In the genomic region with DNA sequence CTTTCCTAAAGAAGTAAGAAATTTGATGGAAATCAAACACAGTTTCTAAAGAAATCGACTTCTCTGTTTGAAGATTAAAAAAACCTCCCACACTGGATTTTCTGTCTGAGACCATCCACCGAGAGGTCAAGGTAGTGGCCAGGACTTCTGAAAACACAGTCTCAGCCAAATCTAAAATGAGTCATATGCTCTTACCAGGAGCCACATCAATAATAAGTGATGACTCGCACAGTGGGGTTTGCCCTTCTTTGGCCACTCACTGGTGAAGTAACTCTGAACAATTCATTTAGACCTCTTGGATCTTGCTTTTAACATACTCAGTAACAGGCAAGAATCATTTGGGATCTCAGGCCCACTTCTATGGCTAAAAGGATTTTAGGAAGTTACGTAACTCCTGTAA, we compare ENCODE assay signal across 21 mouse cellular contexts. TPM values are rescaled to one million over a fixed set of nuclear protein-coding genes. Genes with fewer than 3 reads are reported as not detected.
A peak's percentile ranks its signal among the peaks of the same experiment; 100 is the strongest.
DNase-seq lines count a peak whose midpoint lies in the region; ATAC-seq lines count a peak whose summit lies in the region.
"Had no signal": no experiment of that assay in that cellular context is flagged by ENCODE, and none has a peak within 500 bp of the region (broad histone marks: within the 10 kb centered on the region; RNA-seq: fewer than 3 reads in every experiment).

No protein-coding gene starts in this region.

- ATAC-seq in megakaryocyte, adult 5-6 weeks (ENCODE audit: poor library complexity, severe bottlenecking): no peak
- ATAC-seq: forebrain, embryonic 14.5 days had no signal

- DNase-seq in adrenal gland, adult 2 months: peak; percentile 70
- DNase-seq in adrenal gland, adult 18-20 months (ENCODE audit: low spot score in 2 of 2): no peak
- peak; percentile 48 for DNase-seq in Muller cell, postnatal 12 days (ENCODE audit: inconsistent ontology term)
- DNase-seq in adrenal gland, postnatal 36 days: peak; percentile 46 to 59
- DNase-seq in heart, adult 8-10 months (ENCODE audit: low spot score): no peak
- no peak for DNase-seq in cerebellum, adult 9-11 months
- DNase-seq: B cell, adult 2 months; cerebellum, adult 18-20 months; cerebellum, postnatal 25 days; gastrocnemius, postnatal 14 days; heart, adult 11 months; heart, postnatal 4 days; kidney, adult 11 months; kidney, postnatal 14 days; lung, postnatal 36 days; right cerebral cortex, adult 18-20 months; spleen, adult 18-20 months; thymus, postnatal 14 days had no signal

RNA-seq across cellular contexts. Expression of gene Apbb2, which starts 23.6 kb away (rescaled TPM):
- 10 to 100 TPM; 58.3 to 76.7 TPM for total RNA-seq in adrenal gland, adult 2 months (2021)
- polyA plus RNA-seq in adrenal gland, adult 2 months (2012; rRNA removed): 8.4 and 20.0 TPM in 2 replicates
- total RNA-seq in adrenal gland, adult 18-20 months (2021): 10 to 100 TPM; 37.4 to 54.0 TPM
- 10 to 100 TPM; 69.0 to 71.7 TPM for total RNA-seq in adrenal gland, postnatal 36 days (2021)
- 0.52 and 0.78 TPM in 2 replicates for total RNA-seq in megakaryocyte, adult 5-6 weeks (2015)
- 0.51 and 1.9 TPM in 2 replicates for total RNA-seq in megakaryocyte, adult 5-6 weeks (2017)
- total RNA-seq in heart, adult 8-10 months (2022): 10 to 100 TPM; 36.6 to 56.3 (median 46.4) TPM

RNA-seq across cellular contexts. Expression of gene Uchl1, which starts 33.7 kb away (rescaled TPM):
- total RNA-seq in adrenal gland, adult 2 months (2021): 100 to 1,000 TPM in 1 of 2 experiments, 10 to 100 TPM in 1; 40.7 to 129 TPM
- polyA plus RNA-seq in adrenal gland, adult 2 months (2012; rRNA removed): 85.0 and 128 TPM in 2 replicates
- 100 to 1,000 TPM in 1 of 2 experiments, 10 to 100 TPM in 1; 55.1 to 104 TPM for total RNA-seq in adrenal gland, adult 18-20 months (2021)
- total RNA-seq in adrenal gland, postnatal 36 days (2021): 10 to 100 TPM; 53.4 to 87.8 TPM
- total RNA-seq in megakaryocyte, adult 5-6 weeks (2015): not detected in 2 replicates
- 0.73 TPM in 1 of 2 replicates, not detected in the other for total RNA-seq in megakaryocyte, adult 5-6 weeks (2017)
- 1 to 10 TPM; 5.5 to 9.9 (median 8.5) TPM for total RNA-seq in heart, adult 8-10 months (2022)
- total RNA-seq: CH12.LX had no signal

Comparison
In these comparisons a context has a peak if more than half of its experiments do, and no peak if none do; other contexts are left out.
1. DNase-seq: peak in adrenal gland, adult 2 months (single experiment), Muller cell, postnatal 12 days (single experiment) and adrenal gland, postnatal 36 days (2 of 2); none in adrenal gland, adult 18-20 months (0 of 2), heart, adult 8-10 months (single experiment) and cerebellum, adult 9-11 months (single experiment).
2. RNA of gene Apbb2, which starts 23.6 kb away (total RNA-seq): 58.3 to 76.7 TPM in adrenal gland, adult 2 months, 69.0 to 71.7 TPM in adrenal gland, postnatal 36 days, 37.4 to 54.0 TPM in adrenal gland, adult 18-20 months and 36.6 to 56.3 TPM in heart, adult 8-10 months; 0.51 to 1.9 TPM in megakaryocyte, adult 5-6 weeks; every median in the first group is over 10 times any median in the second.